9 mouse cellular contexts compared by ENCODE assay signal in genomic region chr7:107749270-107749669, GRCm38 (mm10). TPM values are rescaled to one million over a fixed set of nuclear protein-coding genes. Genes with fewer than 3 reads are reported as not detected.
DNase-seq lines count a peak whose midpoint lies in the region; ATAC-seq and TF ChIP-seq lines count a peak whose summit lies in the region.
"Had no signal": no experiment of that assay in that cellular context is flagged by ENCODE, and none has a peak within 500 bp of the region (broad histone marks: within the 10 kb centered on the region; RNA-seq: fewer than 3 reads in every experiment).

No protein-coding gene starts in this region.

- H3K9me3 ChIP-seq in hindbrain, embryonic 12.5 days (replicated peaks) = no peaks in the 10 kb centered on the region
- no peaks in the 10 kb centered on the region for H3K9me3 ChIP-seq in neural tube, embryonic 13.5 days

- H3K36me3 ChIP-seq in hindbrain, embryonic 12.5 days = no peaks in the 10 kb centered on the region
- H3K36me3 ChIP-seq in neural tube, embryonic 13.5 days = no peaks in the 10 kb centered on the region

- no peaks in the 10 kb centered on the region; the same call in 1 of the 2 replicates for H3K27me3 ChIP-seq in hindbrain, embryonic 12.5 days
- H3K27me3 ChIP-seq in neural tube, embryonic 13.5 days = no peaks in the 10 kb centered on the region

- H3K9ac ChIP-seq in hindbrain, embryonic 12.5 days = no peak overlapping the region
- no peak overlapping the region for H3K9ac ChIP-seq in neural tube, embryonic 13.5 days

- 0 out of 2 replicates have a peak, but pooled peaks have one; percentile 18 for ATAC-seq in hindbrain, embryonic 12.5 days (ENCODE audit: low FRiP score)
- peak; percentile 40; the same call in 1 of the 2 replicates for ATAC-seq in neural tube, embryonic 13.5 days (ENCODE audit: low read depth)

- no peak overlapping the region for H3K4me3 ChIP-seq in gastrocnemius, adult 2 months
- no peak overlapping the region for H3K4me3 ChIP-seq in hindbrain, embryonic 12.5 days
- no peak overlapping the region for H3K4me3 ChIP-seq in neural tube, embryonic 13.5 days

- TF ChIP-seq CTCF in gastrocnemius, adult 2 months (IDR thresholded peaks at IDR 0.05) = peak; percentile 76

- intact Hi-C loops in gastrocnemius, adult 2 months (cut with DNase I) = loop anchor here (5.0 kb wide), 1 partner anchor 157 kb away; no protein-coding TSS in a partner anchor
- intact Hi-C loops in left cerebral cortex, postnatal 25 days (cut with DNase I) = loop anchor here (2.0 to 10.0 kb wide), 4 partner anchors 30 to 514 kb away; no protein-coding TSS in a partner anchor

- 4% methylated on average over 3 of the region's 3 CpGs for WGBS in hindbrain, embryonic 12.5 days
- 2% methylated on average over 3 of the region's 3 CpGs for WGBS in neural tube, embryonic 13.5 days

- no peaks in the 10 kb centered on the region for H3K4me1 ChIP-seq in hindbrain, embryonic 12.5 days
- H3K4me1 ChIP-seq in neural tube, embryonic 13.5 days (replicated peaks) = no peaks in the 10 kb centered on the region

- DNase-seq in gastrocnemius, adult 2 months = no peak
- no peak for DNase-seq in gastrocnemius, postnatal 10 days
- peak; percentile 63 for DNase-seq in CD4-positive, CD25-positive, alpha-beta regulatory T cell, adult 2 months (ENCODE audit: low read depth, low spot score)
- DNase-seq in embryo, embryonic 10.5 days (ENCODE audit: low spot score) = peak; percentile 86
- peak; percentile 38 to 54 for DNase-seq in left cerebral cortex, postnatal 25 days (ENCODE audit: low spot score in 2 of 2)
- no peak for DNase-seq in ovary, adult 18-20 months (ENCODE audit: low spot score)

- H3K4me2 ChIP-seq in hindbrain, embryonic 12.5 days (replicated peaks) = no peak overlapping the region
- no peak overlapping the region for H3K4me2 ChIP-seq in neural tube, embryonic 13.5 days

- no peak overlapping the region for H3K27ac ChIP-seq in gastrocnemius, adult 2 months
- no peak overlapping the region for H3K27ac ChIP-seq in hindbrain, embryonic 12.5 days
- no peak overlapping the region for H3K27ac ChIP-seq in neural tube, embryonic 13.5 days (replicated peaks)

RNA-seq across cellular contexts. Expression of gene Cyb5r2, which starts 8.6 kb away (rescaled TPM):
- total RNA-seq in gastrocnemius, adult 2 months (2021) = under 1 TPM in 1 of 2 experiments, not detected in 1; 0.20 TPM
- total RNA-seq in gastrocnemius, postnatal 10 days (2021) = under 1 TPM; 0.20 to 0.54 TPM
- 0.16 and 0.36 TPM in 2 replicates for polyA plus RNA-seq in hindbrain, embryonic 12.5 days (2016; fragmentation: Nextera tagmentation; extraction: Ambion mirVana)
- not detected for total RNA-seq in left cerebral cortex, postnatal 25 days (2021)
- polyA plus RNA-seq in neural tube, embryonic 13.5 days (2015; fragmentation: Nextera tagmentation; extraction: Ambion mirVana) = 0.07 TPM in 1 of 2 replicates, not detected in the other

RNA-seq across cellular contexts. Expression of gene Ovch2, which starts 51.7 kb away (rescaled TPM):
- total RNA-seq in gastrocnemius, adult 2 months (2021) = not detected
- total RNA-seq in gastrocnemius, postnatal 10 days (2021) = not detected
- polyA plus RNA-seq in hindbrain, embryonic 12.5 days (2016; fragmentation: Nextera tagmentation; extraction: Ambion mirVana) = not detected in 2 replicates
- total RNA-seq in left cerebral cortex, postnatal 25 days (2021) = not detected
- polyA plus RNA-seq in neural tube, embryonic 13.5 days (2015; fragmentation: Nextera tagmentation; extraction: Ambion mirVana) = not detected in 2 replicates
- polyA plus RNA-seq: lung, embryonic 16.5 days had no signal

Comparison
In these comparisons a context has a peak if more than half of its experiments do, and no peak if none do; other contexts are left out.
1. DNase-seq: peak in CD4-positive, CD25-positive, alpha-beta regulatory T cell, adult 2 months (single experiment), embryo, embryonic 10.5 days (single experiment) and left cerebral cortex, postnatal 25 days (2 of 2); none in gastrocnemius, adult 2 months (single experiment), gastrocnemius, postnatal 10 days (single experiment) and ovary, adult 18-20 months (single experiment).